Mouse (Mus musculus): ENCODE data around the gene Amdhd2.

DNA sequence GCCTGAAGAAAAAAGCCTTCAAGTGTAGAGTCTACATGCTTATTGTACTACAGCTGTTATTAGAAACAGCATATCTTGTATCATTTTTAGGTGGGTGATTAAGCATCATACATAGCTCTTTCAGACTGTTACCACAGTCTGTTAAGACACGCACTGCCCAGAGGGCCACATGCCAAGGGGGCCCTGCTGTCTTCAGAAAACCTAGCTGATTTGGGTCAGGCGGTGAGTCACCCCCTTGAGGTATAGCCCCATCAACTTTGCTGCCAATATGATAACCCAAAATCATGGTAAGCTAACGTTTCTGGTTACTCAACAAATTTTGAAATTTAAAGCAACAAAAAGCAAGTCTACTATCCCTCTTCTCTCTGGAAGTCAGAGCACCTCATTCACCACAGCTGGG lies 44.1 kb downstream of the Amdhd2 start:
- TF ChIP-seq CTCF (IDR thresholded peaks at IDR 0.05; ENCODE audit: low read depth, low read length) (no peak), EP300 (IDR thresholded peaks at IDR 0.05; ENCODE audit: insufficient read depth, low read depth, low read length) (no peak), POLR2A (IDR thresholded peaks at IDR 0.05; ENCODE audit: insufficient read depth, low read length) (no peak)

Data from ES-Bruce4 (cell line).